Mouse (Mus musculus) heart, postnatal 0 days (tissue): ENCODE data around the gene Bcl11a. TPM values are rescaled to one million over a fixed set of nuclear protein-coding genes. Genes with fewer than 3 reads are reported as not detected.

Experiments used
- ATAC-seq: fragments of 200-750 bp; cut with Nextera tagmentation; 2 replicates; pipeline ENCODE4 v1.8.0; 2017; ENCODE audit warnings: low read depth, moderate number of reproducible peaks, moderate library complexity; ENCODE audit not compliant: insufficient read depth
- DNase-seq: peaks from one replicate; pipeline ENCODE4 v3.0.0-alpha.2; 2016; ENCODE audit warnings: low spot score
- H3K27ac ChIP-seq: fragments of 300-500 bp; sonication (generic); 2 replicates; pipeline ENCODE4 v1.5.1; 2014; ENCODE audit warnings: low read depth, mild to moderate bottlenecking
- H3K27me3 ChIP-seq: fragments of 300-500 bp; sonication (generic); 2 replicates; pipeline ENCODE4 v1.6.1; 2014; ENCODE audit warnings: low read length, mixed read lengths; ENCODE audit not compliant: control insufficient read depth, insufficient read depth
- H3K36me3 ChIP-seq: fragments of 300-500 bp; sonication (generic); replicated peaks from 2 replicates; pipeline ENCODE4 v1.6.1; 2014; ENCODE audit warnings: low read length, mixed read lengths; ENCODE audit not compliant: control insufficient read depth, insufficient read depth
- H3K4me1 ChIP-seq: fragments of 300-500 bp; sonication (generic); 2 replicates; pipeline ENCODE4 v1.6.1; 2014; ENCODE audit warnings: antibody characterized with exemption; ENCODE audit not compliant: control insufficient read depth, insufficient read depth
- H3K4me2 ChIP-seq: fragments of 300-500 bp; sonication (generic); 2 replicates; pipeline ENCODE4 v1.6.1; 2014; ENCODE audit warnings: low read depth, mild to moderate bottlenecking, low read length, moderate library complexity
- H3K4me3 ChIP-seq: fragments of 300-500 bp; sonication (generic); 2 replicates; pipeline ENCODE4 v1.5.1; 2014; ENCODE audit warnings: low read depth, low read length
- H3K9ac ChIP-seq: fragments of 300-500 bp; sonication (generic); replicated peaks from 2 replicates; pipeline ENCODE4 v1.6.1; 2014; ENCODE audit warnings: low read depth, low read length, mixed read lengths
- H3K9me3 ChIP-seq: fragments of 300-500 bp; sonication (generic); replicated peaks from 2 replicates; pipeline ENCODE4 v1.6.1; 2016; ENCODE audit warnings: low read length; ENCODE audit not compliant: control insufficient read depth
- CTCF ChIP-seq: IDR thresholded peaks from 2 replicates; pipeline ENCODE4 v1.5.1; 2016; ENCODE audit warnings: antibody characterized with exemption, control low read depth, low read depth
- EP300 ChIP-seq: IDR thresholded peaks from 2 replicates; pipeline ENCODE4 v1.6.1; 2016; ENCODE audit warnings: antibody characterized with exemption, low read depth
- WGBS: fragments of 180-500 bp; shearing (Covaris S2); extraction: QIAGEN DNeasy Blood & Tissue Kit; methylation state at CpG from one replicate; pipeline ENCODE4 v1.1.7; 2014; 5-methylcytosine and 5-hydroxymethylcytosine counted together
- polyA plus RNA-seq: library from polyadenylated mRNA; unstranded; fragments of >200 nt; fragmentation: Nextera tagmentation; extraction: Ambion mirVana; gene quantifications from 2 replicates; pipeline ENCODE4 v1.2.1, GENCODE M21; 2015
- total RNA-seq: library from RNA; depleted of rRNA; stranded (reverse); fragments of >200 nt; gene quantifications from 2 replicates; pipeline ENCODE4 v1.2.3, GENCODE M21; 2014; ENCODE audit warnings: low replicate concordance

Bcl11a gene
- total and polyA plus RNA-seq, 2 experiments from 2014 or later: 7.1 to 8.2 TPM

DNA sequence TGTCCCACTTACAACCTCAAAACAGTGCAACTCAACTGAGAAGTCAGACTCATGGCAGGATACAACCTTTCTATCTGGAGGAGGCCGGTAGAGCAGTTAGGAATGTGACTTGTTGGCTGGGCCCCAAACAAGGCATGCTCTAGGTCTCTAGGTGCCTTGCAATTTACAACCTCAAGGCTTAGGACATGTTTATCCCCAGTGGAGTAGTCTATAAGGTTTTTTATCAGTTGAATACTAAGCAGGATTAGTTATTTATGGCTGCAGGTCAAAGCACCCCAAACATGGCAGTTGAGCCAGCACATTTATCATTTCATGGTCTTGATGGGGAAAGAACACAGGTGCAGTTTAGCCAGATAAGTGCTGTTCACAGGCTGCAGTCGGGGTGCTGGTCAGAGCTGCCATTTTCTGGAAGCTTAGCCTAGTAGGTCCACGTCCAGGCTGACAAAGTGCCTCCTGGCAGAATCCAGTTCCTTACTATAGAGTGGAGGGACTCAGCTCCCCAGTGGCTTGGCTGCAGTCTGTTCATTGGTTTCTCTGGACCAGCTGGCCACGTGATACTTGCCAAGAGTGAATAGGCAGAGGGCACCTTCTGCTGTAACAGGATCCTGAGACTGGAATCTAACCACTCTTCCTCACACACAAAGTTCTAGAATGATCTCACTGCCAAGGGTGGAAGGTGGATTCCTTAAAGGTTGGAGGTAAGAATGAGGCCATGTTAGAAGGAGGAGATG is 118.8 kb downstream of the Bcl11a start:
- H3K9ac ChIP-seq: no peak overlapping the region
- H3K27ac ChIP-seq: no peak overlapping the region
- H3K27me3 ChIP-seq: no peaks in the 10 kb centered on the region
- H3K4me2 ChIP-seq: no peak overlapping the region
- ATAC-seq: no peak
- DNase-seq: no peak
- WGBS: 34% methylated on average over 4 of the region's 4 CpGs
- H3K9me3 ChIP-seq: no peaks in the 10 kb centered on the region
- no peak overlapping the region for H3K4me3 ChIP-seq
- no peaks in the 10 kb centered on the region for H3K36me3 ChIP-seq
- H3K4me1 ChIP-seq: peaks cover 6% of the 10 kb centered on the region; the same call in 1 of the 2 replicates
- no peak for TF ChIP-seq EP300
- no peak for TF ChIP-seq CTCF

DNA sequence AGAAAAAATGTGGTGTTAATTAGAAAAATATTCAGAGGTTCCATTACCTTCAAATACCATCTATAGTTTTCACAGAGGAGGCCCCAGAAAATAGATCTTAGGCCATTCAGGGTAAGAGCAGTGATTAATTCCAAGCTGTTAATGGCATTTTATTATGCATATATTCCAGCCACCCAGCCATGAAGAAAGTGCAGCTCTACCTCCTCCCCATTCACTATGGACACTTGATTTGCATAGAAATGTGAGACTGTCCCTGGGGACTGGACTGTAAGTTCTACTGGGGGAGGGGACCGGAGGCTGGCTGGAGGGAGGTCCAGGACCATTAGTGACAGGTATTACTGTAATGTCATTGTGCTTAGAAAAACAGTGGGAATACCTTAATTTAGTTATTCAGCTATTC is 119.6 kb downstream of the Bcl11a start:
- Histone ChIP-seq H3K27me3 (no peaks in the 10 kb centered on the region), H3K9ac (no peak overlapping the region), H3K4me2 (no peak overlapping the region), H3K9me3 (no peaks in the 10 kb centered on the region), H3K36me3 (no peaks in the 10 kb centered on the region), H3K4me1 (peaks cover 11% of the 10 kb centered on the region), H3K4me3 (no peak overlapping the region), H3K27ac (no peak overlapping the region)
- TF ChIP-seq EP300 (no peak), CTCF (no peak)
- WGBS: 73% methylated on average over 1 of the region's 1 CpGs
- DNase-seq (no peak), ATAC-seq (no peak)

DNA sequence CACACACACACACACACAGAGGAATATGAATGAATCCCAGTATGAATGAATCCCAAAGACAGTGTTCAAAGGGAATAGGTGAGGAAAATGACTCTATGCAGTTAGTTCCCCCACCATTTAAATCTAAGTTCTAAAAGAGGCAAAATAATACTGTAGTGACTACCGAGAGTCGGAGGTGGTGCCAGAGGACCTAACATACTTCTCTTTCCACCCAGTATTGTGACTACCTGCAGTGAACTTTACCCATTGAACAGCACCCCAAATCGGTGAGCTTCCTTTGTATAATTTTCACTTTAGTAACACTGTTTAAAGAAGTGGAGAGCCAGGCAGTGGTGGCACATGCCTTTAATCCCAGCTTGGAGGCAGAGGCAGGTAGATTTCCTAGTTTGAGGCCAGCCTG is 121.7 kb downstream of the Bcl11a start:
- TF ChIP-seq CTCF (no peak), EP300 (no peak)
- H3K9ac ChIP-seq: no peak overlapping the region
- no peak for ATAC-seq
- no peak overlapping the region for H3K4me2 ChIP-seq
- H3K9me3 ChIP-seq: no peaks in the 10 kb centered on the region
- H3K4me1 ChIP-seq: peaks cover 27% of the 10 kb centered on the region
- 84% methylated on average over 3 of the region's 3 CpGs for WGBS
- no peaks in the 10 kb centered on the region for H3K27me3 ChIP-seq
- no peaks in the 10 kb centered on the region for H3K36me3 ChIP-seq
- H3K4me3 ChIP-seq: no peak overlapping the region
- DNase-seq: no peak
- no peak overlapping the region for H3K27ac ChIP-seq

DNA sequence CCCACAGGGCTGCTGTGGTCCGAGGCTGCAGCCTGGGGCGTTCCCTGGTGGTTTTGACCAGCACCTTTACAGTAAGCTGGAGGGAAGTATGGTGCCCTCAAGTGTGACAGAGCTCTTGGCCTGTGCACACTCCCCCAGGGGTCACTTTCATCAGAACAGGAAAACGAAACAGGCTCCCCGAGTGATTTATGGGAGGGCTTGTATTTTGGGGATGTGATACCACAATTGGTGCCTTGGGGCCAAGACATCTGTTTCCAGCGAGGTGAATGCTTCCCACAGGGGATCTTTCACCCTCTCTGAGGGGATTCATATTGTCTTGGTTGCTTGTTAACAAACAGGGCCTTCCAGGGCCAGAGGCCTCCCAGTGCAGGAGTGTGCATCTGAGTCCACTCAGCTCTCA is 122.5 kb downstream of the Bcl11a start:
- DNase-seq (no peak), ATAC-seq (no peak)
- TF ChIP-seq EP300: no peak
- no peak for TF ChIP-seq CTCF
- Histone ChIP-seq H3K4me3 (no peak overlapping the region), H3K36me3 (no peaks in the 10 kb centered on the region), H3K4me1 (peaks cover 27% of the 10 kb centered on the region), H3K9ac (no peak overlapping the region), H3K9me3 (no peaks in the 10 kb centered on the region), H3K4me2 (no peak overlapping the region), H3K27ac (no peak overlapping the region), H3K27me3 (no peaks in the 10 kb centered on the region)
- WGBS: 88% methylated on average over 5 of the region's 5 CpGs

DNA sequence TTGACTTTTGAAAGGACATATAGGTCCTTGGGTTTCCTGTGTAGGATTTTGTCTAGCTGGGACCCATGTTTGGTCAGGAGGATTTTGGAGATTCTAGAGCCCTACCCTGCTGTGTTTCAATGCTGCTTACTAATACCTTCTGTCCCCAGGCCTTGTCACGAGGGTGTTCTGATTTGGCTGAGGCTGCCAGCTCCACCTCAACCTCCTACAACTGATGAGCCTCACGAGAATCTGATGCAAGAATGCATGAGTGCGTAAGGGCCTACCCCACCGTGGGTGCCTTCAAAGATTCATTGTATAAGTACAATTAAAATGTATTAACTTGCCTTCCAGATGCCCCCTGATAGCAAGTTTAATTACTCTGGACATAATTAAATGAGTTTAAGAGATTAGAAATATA is 123.4 kb downstream of the Bcl11a start:
- Histone ChIP-seq H3K4me1 (peaks cover 27% of the 10 kb centered on the region), H3K9me3 (no peaks in the 10 kb centered on the region), H3K36me3 (no peaks in the 10 kb centered on the region), H3K27ac (no peak overlapping the region), H3K27me3 (no peaks in the 10 kb centered on the region), H3K4me2 (no peak overlapping the region), H3K9ac (no peak overlapping the region), H3K4me3 (no peak overlapping the region)
- no peak for TF ChIP-seq CTCF
- TF ChIP-seq EP300: no peak
- ATAC-seq (no peak), DNase-seq (no peak)
- WGBS: 89% methylated on average over 4 of the region's 4 CpGs
